Mouse (Mus musculus) adrenal gland, adult 8-10 months (tissue): ENCODE results near the gene Dnmbp. TPM values are rescaled to one million over a fixed set of nuclear protein-coding genes. Genes with fewer than 3 reads are reported as not detected.

Source experiments
- DNase-seq: peaks from one replicate; pipeline ENCODE4 v3.0.0; 2022
- total RNA-seq, 4 experiments: library from RNA; stranded (reverse); gene quantifications; 2 replicates each; pipeline ENCODE4 v1.2.4; 2022

Gene Dnmbp
- total RNA-seq, 4 experiments from 2014 or later = 15.2 to 24.8 (median 20.3) TPM

DNA sequence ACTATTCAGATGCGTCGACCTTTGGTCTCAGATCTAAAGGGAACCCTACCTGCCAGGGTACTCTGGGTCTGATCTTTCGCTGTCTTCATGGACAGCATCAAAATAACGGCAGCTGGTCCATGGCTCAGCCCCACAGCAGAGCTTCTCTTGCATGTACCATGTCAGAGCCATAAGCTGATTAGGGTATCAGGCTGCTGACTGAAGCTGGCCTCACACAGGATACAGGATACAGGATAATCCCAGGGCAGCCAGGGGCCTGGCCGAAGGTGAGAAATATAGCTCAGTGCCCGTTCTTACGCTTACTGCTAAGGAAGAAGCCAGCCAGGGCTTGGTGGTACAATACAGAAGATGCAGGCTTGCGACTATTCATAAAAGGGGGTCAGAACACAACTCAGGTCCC is 4.6 kb upstream of the Dnmbp start:
- DNase-seq = no peak

GRCm38 (mm10) chr19:43943076-43943475 is 3.1 kb upstream of the Dnmbp start:
- no peak for DNase-seq

- DNase-seq = no peak
Observed at GRCm38 (mm10) chr19:43939171-43939768, 721 bp downstream of the Dnmbp start.

DNA sequence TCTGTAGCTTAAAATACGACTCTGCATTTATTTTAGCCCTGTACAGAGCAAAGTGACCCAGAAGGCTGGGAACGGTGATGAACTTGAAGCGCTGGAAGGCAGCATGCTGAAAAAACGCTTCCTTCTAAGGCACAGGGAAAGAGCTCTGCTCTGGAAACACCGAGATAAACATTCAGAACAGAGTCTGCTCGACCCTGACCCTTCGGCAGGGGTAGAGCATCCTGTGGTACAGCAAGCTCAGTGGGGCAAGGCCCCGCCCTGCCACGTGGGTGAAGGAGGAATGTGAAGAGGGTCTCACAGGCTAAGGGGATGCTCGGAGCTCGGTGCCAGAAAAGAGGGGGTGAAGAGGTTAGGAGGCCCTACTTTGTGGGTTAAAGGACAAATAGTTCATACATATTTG is 1.6 kb downstream of the Dnmbp start:
- DNase-seq = no peak

DNA sequence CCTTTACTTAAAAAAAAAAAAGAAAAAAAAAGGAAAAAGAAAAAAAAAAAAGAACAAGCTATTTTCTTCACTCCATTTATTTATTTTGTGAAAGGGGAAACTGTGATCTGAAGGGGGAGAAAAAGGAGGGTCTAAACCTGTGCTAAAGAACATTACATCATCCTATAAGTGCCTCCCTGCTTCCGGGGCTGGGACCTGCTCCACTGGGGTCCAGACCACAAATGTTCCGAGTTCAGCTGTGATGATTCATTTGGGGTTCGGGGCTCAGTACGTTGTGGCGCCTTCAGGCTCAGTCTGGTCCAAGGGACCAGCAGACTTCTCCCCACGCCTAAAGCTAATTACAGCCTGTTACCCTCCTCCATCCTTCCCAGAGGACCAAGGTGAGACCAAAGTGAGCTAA is 9.1 kb downstream of the Dnmbp start:
- no peak for DNase-seq

DNA sequence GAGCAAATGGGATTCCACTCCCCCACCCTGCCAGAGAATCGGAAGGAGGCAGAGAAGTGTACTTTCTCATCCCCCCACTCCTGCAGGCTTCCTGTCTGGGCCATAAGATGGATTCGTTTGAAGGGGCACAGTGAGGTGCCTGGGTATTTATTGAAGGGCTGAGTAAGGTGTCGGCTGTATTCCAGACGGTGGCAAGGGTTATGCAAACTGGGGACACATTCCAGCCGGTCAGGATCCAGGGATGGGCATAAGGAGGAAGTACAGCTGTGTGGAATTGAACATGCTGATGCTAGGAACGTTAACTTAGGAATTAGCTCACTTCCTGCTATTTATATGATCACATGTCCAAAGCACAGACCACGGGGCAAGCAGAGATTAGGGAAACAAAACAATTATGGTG is 9.6 kb downstream of the Dnmbp start:
- no peak for DNase-seq

GRCm38 (mm10) chr19:43929869-43930268 is 10.1 kb downstream of the Dnmbp start:
- DNase-seq = no peak

- DNase-seq = no peak
Observed at GRCm38 (mm10) chr19:43927967-43928366, 12.0 kb downstream of the Dnmbp start.

DNA sequence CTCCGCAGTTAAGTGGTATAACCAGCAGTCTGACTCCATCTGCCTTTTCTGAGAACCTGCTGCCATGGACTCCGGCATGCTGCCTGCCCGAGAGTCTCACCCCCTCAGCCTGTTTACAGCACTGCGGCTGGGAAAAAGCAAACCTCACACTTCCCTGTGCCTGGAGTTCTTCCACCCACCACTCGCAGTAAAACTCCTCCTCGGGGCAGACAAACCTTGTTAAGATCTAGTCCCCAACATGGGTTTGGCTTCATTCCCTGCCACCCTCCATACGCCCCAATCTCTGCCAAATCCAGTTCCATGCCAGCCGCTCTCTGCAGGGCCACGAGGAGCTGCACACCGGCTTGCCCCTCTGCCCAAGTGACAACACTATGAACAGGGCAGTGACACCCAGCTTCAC is 12.9 kb downstream of the Dnmbp start:
- no peak for DNase-seq

GRCm38 (mm10) chr19:43926141-43926987 is 13.6 kb downstream of the Dnmbp start:
- DNase-seq = no peak

- no peak for DNase-seq
Observed at GRCm38 (mm10) chr19:43924361-43924760, 15.6 kb downstream of the Dnmbp start.

DNA sequence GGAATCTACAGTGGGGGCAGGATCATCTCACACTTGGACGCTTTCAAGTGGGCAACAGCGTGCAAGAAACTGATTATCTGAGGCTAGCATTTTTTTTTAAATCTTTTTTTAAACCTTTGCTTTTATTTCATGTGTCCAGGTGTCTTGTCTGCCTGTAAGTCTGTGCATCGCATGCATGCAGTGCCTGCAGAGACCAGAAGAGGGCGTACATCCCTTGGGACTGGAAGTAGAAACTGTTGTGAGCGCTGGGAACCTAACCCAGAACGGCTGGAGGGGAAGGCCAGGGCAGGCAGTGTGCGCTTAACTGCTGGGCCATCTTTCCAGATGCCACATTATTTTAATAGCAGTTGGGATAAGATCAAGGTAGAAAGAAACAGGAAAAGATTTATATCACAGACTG is 17.0 kb downstream of the Dnmbp start:
- DNase-seq = no peak

DNA sequence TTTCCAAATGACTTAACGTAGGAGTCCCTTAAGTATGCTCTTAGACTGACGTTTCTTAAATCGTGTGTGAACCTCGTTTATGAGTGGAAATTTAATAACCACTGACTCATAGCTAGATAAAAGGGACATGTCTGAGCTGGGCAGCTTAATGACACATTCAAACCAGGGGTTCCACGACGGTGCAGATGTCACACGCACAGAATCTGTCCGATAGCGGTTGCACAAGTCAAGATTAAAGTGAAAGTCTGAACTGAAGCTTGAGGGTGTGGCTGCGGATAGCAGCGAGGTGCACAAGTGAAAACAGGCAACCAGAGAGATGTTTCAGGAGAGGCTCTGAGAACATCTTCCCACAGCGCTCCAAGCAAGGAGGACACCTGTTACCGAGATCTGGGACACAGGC is 18.6 kb downstream of the Dnmbp start:
- no peak for DNase-seq

DNA sequence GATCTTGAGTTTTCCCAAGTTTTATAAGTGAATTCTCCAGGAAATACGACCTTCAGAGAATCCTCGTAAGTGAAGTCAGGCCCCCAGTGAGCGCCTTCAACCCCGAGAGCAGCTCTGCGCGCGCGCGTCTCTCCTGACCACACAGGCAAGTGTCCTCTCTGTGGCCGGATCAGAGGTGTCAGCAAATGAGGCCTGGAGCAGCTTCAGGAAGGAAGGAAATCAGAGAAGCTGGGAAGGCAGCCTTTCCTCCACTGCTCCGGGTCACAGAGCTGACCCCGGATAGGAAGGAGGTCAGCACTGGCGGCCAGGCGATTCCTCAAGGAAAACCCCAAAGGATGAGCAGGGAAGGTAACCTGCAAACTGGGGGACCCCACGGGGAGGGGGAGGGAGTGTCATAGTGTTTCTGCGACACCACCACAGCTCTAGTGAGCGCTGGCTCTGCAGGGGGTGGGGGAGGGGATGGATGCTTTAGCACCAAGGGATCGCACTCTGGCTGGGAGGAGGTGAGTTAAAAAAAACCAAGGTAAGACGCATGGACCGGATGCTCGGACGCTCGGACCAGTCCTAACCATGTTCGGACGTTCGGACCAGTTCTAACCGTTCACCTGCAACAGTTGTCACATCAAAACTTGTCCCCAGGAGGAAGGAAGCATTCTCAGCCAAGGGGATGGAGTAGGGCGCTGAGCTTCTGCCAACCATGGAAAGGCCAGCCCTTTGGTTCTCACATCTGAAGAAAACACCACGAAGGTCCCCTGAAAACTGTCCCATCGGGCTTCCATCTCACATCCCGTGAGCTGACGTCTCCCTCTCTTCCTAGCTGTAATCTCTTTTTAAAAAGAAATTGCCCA is 19.3 kb downstream of the Dnmbp start:
- DNase-seq = no peak

DNA sequence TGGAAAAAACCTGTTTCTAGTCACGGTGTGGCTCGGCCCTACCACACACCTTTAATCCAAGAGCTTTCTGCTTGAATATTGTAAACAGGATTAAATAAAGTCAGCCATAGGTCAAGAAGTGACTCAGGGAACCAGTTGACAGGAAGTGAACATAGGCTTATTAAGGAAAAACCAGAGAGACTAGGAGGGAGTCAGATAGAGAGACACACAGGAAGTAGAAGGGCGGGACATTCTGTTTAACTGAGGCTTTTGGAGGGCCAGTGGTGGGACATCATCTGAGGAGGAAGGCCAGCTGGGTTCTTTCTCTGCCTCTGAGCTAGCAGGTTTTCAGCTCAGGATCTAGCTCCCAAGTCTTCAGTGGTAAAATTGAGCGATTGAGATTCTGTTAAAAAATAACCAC is 20.1 kb downstream of the Dnmbp start:
- DNase-seq = no peak

GRCm38 (mm10) chr19:43918834-43919233 is 21.2 kb downstream of the Dnmbp start:
- DNase-seq = no peak

DNA sequence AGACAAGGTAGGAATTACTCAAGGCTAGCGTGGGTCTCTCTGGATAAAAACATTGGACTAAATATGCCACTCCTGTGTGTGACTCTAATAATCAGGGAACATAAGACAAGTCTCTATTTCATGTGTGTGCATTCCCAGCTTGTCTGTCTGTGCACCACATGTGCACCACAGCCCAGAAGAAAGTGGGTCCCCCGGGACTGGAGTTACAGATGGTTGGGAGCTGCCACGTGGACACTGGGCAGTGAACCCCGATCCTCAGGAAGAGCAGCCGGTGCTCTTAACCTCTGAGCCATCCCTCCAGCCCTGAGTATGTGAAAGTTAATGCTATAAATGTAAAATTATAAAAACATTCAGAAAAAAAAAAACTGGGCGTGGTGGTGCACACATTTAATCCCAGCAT is 22.2 kb downstream of the Dnmbp start:
- DNase-seq = no peak

GRCm38 (mm10) chr19:43917406-43917691 is 22.6 kb downstream of the Dnmbp start:
- DNase-seq = no peak

- no peak for DNase-seq
Observed at GRCm38 (mm10) chr19:43916586-43917405, 23.2 kb downstream of the Dnmbp start.

DNA sequence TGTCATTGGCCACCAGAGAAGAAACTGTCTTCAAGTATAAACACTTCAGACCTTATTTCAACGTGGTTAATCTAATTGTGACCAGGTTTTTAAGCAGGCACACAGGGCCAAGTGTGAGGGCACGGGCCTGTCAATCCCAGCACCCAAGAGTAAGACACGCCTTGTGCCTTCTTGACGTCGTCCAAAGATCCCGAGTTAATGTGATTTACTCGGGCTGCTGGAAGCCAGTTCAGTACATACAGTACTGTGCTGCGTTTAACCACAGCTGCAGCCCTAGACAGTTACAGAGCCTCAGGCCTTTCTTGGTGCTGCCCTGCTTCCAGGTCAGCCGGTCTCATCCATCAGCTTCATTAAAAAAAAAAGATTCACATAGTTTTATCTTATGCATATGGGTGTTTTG is 24.6 kb downstream of the Dnmbp start:
- no peak for DNase-seq

DNA sequence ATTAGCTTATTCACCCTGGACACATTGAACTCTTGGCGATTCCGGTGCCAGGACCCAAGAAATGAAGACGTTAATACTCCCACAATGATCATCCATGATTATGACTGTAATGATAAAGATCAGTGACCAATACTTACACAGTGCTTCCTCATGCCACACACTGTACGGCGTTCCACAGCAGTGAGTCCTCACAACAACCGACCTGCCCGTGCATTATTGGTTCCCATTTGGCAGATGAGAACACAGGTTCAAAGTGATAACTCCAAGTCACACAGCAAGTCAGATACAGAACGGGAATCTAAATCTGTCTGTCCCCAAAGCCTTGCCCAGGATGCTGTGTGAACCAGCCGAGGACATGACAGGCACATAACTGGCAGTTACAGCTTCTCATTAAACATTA is 25.0 kb downstream of the Dnmbp start:
- DNase-seq = no peak

GRCm38 (mm10) chr19:43912775-43913486 is 27.1 kb downstream of the Dnmbp start:
- no peak for DNase-seq
